Mouse (Mus musculus) lung, postnatal 0 days (tissue): ENCODE results near the gene Phf21a. TPM values are rescaled to one million over a fixed set of nuclear protein-coding genes. Genes with fewer than 3 reads are reported as not detected.

Experiments used
- ATAC-seq: fragments of 200-750 bp; cut with Nextera tagmentation; 2 replicates; pipeline ENCODE4 v1.8.0; 2017; ENCODE audit warnings: moderate library complexity
- DNase-seq: peaks from one replicate; pipeline ENCODE4 v3.0.0-alpha.2; 2016; ENCODE audit warnings: low spot score
- H3K27ac ChIP-seq: fragments of 300-500 bp; sonication (generic); 2 replicates; pipeline ENCODE4 v1.5.1; 2014; ENCODE audit warnings: antibody characterized with exemption, mild to moderate bottlenecking, low read length, mixed read lengths
- H3K27me3 ChIP-seq: fragments of 300-500 bp; sonication (generic); replicated peaks from 2 replicates; pipeline ENCODE4 v1.6.1; 2014; ENCODE audit warnings: low read length, mixed read lengths; ENCODE audit not compliant: insufficient read depth
- H3K36me3 ChIP-seq: fragments of 300-500 bp; sonication (generic); 2 replicates; pipeline ENCODE4 v1.6.1; 2014; ENCODE audit warnings: low read length, mixed read lengths; ENCODE audit not compliant: insufficient read depth
- H3K4me1 ChIP-seq: fragments of 300-500 bp; sonication (generic); 2 replicates; pipeline ENCODE4 v1.6.1; 2014; ENCODE audit warnings: antibody characterized with exemption, low read depth, low read length, mixed read lengths; ENCODE audit not compliant: insufficient read depth
- H3K4me2 ChIP-seq: fragments of 300-500 bp; sonication (generic); replicated peaks from 2 replicates; pipeline ENCODE4 v1.6.1; 2014; ENCODE audit warnings: low read depth, mild to moderate bottlenecking, low read length, moderate library complexity, mixed read lengths
- H3K4me3 ChIP-seq: fragments of 300-500 bp; sonication (generic); 2 replicates; pipeline ENCODE4 v1.5.1; 2014; ENCODE audit warnings: low read depth, low read length
- H3K9ac ChIP-seq: fragments of 300-500 bp; sonication (generic); replicated peaks from 2 replicates; pipeline ENCODE4 v1.6.1; 2014; ENCODE audit warnings: low read depth, mild to moderate bottlenecking
- H3K9me3 ChIP-seq: fragments of 300-500 bp; sonication (generic); 2 replicates; pipeline ENCODE4 v1.6.1; 2016; ENCODE audit warnings: low read length, mixed read lengths
- CTCF ChIP-seq: IDR thresholded peaks from 2 replicates; pipeline ENCODE4 v1.5.1; 2016; ENCODE audit warnings: antibody characterized with exemption, mild to moderate bottlenecking
- EP300 ChIP-seq: IDR thresholded peaks from 2 replicates; pipeline ENCODE4 v1.6.1; 2016; ENCODE audit warnings: antibody characterized with exemption, mild to moderate bottlenecking, control low read depth
- WGBS: fragments of 180-500 bp; shearing (Covaris S2); extraction: QIAGEN DNeasy Blood & Tissue Kit; methylation state at CpG from one replicate; pipeline ENCODE4 v1.1.7; 2014; 5-methylcytosine and 5-hydroxymethylcytosine counted together
- polyA plus RNA-seq: library from polyadenylated mRNA; unstranded; fragments of >200 nt; fragmentation: Nextera tagmentation; extraction: Ambion mirVana; gene quantifications from 2 replicates; pipeline ENCODE4 v1.2.1, GENCODE M21; 2015

The Phf21a gene
- polyA plus RNA-seq, 1 experiment from 2014 or later, result 12.9 TPM

GRCm38 (mm10) chr2:92322669-92323068 is 229.8 kb downstream of the Phf21a start:
- no peaks in the 10 kb centered on the region for H3K4me1 ChIP-seq
- H3K27ac ChIP-seq, result no peak overlapping the region
- TF ChIP-seq EP300, result no peak
- TF ChIP-seq CTCF, result peak; percentile 57
- no peak overlapping the region for H3K4me3 ChIP-seq
- no peaks in the 10 kb centered on the region for H3K27me3 ChIP-seq
- DNase-seq (peak; percentile 24), ATAC-seq (no peak)
- no peaks in the 10 kb centered on the region for H3K9me3 ChIP-seq
- 87% methylated on average over 2 of the region's 2 CpGs for WGBS
- peaks cover 14% of the 10 kb centered on the region; the same call in 1 of the 2 replicates for H3K36me3 ChIP-seq
- no peak overlapping the region for H3K9ac ChIP-seq
- H3K4me2 ChIP-seq, result no peak overlapping the region

- no peaks in the 10 kb centered on the region for H3K9me3 ChIP-seq
- H3K36me3 ChIP-seq, result peaks cover 18% of the 10 kb centered on the region; the same call in 1 of the 2 replicates
- H3K4me3 ChIP-seq, result no peak overlapping the region
- TF ChIP-seq EP300, result no peak
- no peak for TF ChIP-seq CTCF
- H3K27ac ChIP-seq, result no peak overlapping the region
- H3K27me3 ChIP-seq, result no peaks in the 10 kb centered on the region
- ATAC-seq (no peak), DNase-seq (no peak)
- H3K4me1 ChIP-seq, result no peaks in the 10 kb centered on the region
- WGBS, result 87% methylated on average over 7 of the region's 7 CpGs
- no peak overlapping the region for H3K9ac ChIP-seq
- no peak overlapping the region for H3K4me2 ChIP-seq
Measured at GRCm38 (mm10) chr2:92325676-92326075, 232.8 kb downstream of the Phf21a start.

- Histone ChIP-seq H3K4me2 (no peak overlapping the region), H3K9ac (no peak overlapping the region), H3K36me3 (peaks cover 18% of the 10 kb centered on the region; the same call in 1 of the 2 replicates), H3K27me3 (no peaks in the 10 kb centered on the region), H3K9me3 (no peaks in the 10 kb centered on the region), H3K27ac (no peak overlapping the region), H3K4me3 (no peak overlapping the region), H3K4me1 (no peaks in the 10 kb centered on the region)
- TF ChIP-seq EP300 (no peak), CTCF (no peak)
- ATAC-seq (no peak), DNase-seq (no peak)
- WGBS, result 89% methylated on average over 1 of the region's 1 CpGs
Measured at GRCm38 (mm10) chr2:92326221-92326620, 233.3 kb downstream of the Phf21a start.

DNA sequence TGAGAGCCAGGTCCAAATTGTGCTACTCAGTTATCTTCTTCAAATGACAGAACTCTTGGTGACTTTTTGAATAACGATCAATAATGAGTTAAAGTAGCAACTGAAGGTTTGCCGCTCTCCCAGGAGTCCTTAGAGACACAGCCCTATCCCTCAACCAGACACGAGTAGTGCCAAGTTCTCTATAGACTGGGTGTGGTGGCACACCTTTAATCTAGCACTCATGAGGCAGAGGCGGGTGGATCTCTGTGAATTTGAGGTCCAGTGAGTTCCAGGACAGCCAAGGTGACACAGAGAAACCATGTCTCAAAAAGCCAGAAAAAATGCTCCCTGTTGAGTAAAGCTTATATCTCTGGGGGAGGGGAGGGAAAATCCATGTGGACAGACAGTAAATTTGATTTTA is 234.7 kb downstream of the Phf21a start:
- Histone ChIP-seq H3K27me3 (no peaks in the 10 kb centered on the region), H3K27ac (no peak overlapping the region), H3K4me1 (no peaks in the 10 kb centered on the region), H3K4me2 (no peak overlapping the region), H3K9ac (no peak overlapping the region), H3K9me3 (no peaks in the 10 kb centered on the region), H3K4me3 (no peak overlapping the region), H3K36me3 (peaks cover 9% of the 10 kb centered on the region; the same call in 1 of the 2 replicates)
- DNase-seq, result no peak
- 88% methylated on average over 4 of the region's 4 CpGs for WGBS
- TF ChIP-seq CTCF (no peak), EP300 (no peak)
- no peak for ATAC-seq

DNA sequence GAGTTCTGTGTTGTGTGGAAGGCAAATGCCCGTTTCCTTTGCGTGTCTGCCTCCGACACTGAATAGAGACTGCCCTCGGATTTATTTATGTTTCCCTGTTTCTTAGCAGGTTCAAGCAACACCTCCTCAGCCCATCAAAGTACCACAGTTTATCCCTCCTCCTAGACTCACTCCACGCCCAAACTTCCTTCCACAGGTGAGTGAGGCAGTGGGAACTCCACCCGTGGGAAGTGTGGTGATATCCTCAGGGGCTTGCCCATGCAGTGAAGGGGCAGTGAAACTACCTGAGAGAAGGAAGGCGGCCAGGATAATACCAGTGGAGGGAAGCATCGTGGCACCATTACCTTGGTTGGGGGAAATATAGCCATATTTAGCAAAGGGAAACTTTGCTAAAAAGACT is 235.3 kb downstream of the Phf21a start:
- Histone ChIP-seq H3K4me3 (no peak overlapping the region), H3K9ac (no peak overlapping the region), H3K27ac (no peak overlapping the region), H3K4me2 (no peak overlapping the region), H3K9me3 (no peaks in the 10 kb centered on the region), H3K36me3 (peaks cover 6% of the 10 kb centered on the region; the same call in 1 of the 2 replicates), H3K4me1 (no peaks in the 10 kb centered on the region), H3K27me3 (no peaks in the 10 kb centered on the region)
- WGBS, result 88% methylated on average over 8 of the region's 8 CpGs
- ATAC-seq (no peak), DNase-seq (no peak)
- no peak for TF ChIP-seq CTCF
- TF ChIP-seq EP300, result no peak

GRCm38 (mm10) chr2:92330840-92331239 is 237.9 kb downstream of the Phf21a start:
- DNase-seq (peak; percentile 80), ATAC-seq (0 out of 2 replicates have a peak, but pooled peaks have one; percentile 28)
- TF ChIP-seq EP300 (no peak), CTCF (peak; percentile 70)

DNA sequence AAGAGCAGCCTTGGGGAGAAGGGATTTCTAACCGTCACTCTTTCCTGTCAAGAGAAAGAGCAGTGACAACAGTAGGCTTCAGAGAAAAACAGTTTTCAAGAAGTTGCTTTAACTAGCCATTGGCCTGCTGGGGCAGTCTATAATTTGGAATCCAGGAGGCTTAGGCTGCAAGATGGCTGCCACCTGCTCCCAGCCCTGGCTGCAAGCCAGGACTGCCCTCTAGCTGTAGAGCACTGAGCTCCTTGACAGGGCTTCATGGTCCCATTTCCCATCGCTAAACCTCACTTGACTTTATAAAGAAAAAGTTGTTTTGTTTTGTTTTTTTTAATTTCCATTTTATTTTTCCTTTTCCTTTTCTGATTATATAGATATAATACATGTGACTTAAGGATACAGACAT is 238.5 kb downstream of the Phf21a start:
- DNase-seq, result peak; percentile 31
- WGBS, result 75% methylated on average over 2 of the region's 2 CpGs

More at GRCm38 (mm10) chr2:92330840-92331239, 237.9 kb downstream of the Phf21a start:
- H3K27ac ChIP-seq, result no peak overlapping the region
- peaks cover 4% of the 10 kb centered on the region; the same call in 1 of the 2 replicates for H3K36me3 ChIP-seq
- no peaks in the 10 kb centered on the region for H3K9me3 ChIP-seq
- no peaks in the 10 kb centered on the region for H3K27me3 ChIP-seq
- no peaks in the 10 kb centered on the region for H3K4me1 ChIP-seq
- WGBS, result 53% methylated on average over 2 of the region's 2 CpGs
- no peak overlapping the region for H3K4me2 ChIP-seq
- no peak overlapping the region for H3K9ac ChIP-seq
- no peak overlapping the region for H3K4me3 ChIP-seq

More for the DNA sequence above, 238.5 kb downstream of the Phf21a start:
- ATAC-seq, result no peak
- Histone ChIP-seq H3K27ac (no peak overlapping the region), H3K27me3 (no peaks in the 10 kb centered on the region), H3K4me2 (no peak overlapping the region), H3K4me3 (no peak overlapping the region), H3K9ac (no peak overlapping the region), H3K4me1 (no peaks in the 10 kb centered on the region), H3K9me3 (no peaks in the 10 kb centered on the region), H3K36me3 (peaks cover 4% of the 10 kb centered on the region; the same call in 1 of the 2 replicates)
- no peak for TF ChIP-seq EP300
- peak; percentile 27; the same call in 1 of the 2 replicates for TF ChIP-seq CTCF
